Mouse (Mus musculus) intestine, embryonic 15.5 days (tissue): ENCODE results near the gene Tmem213. TPM values are rescaled to one million over a fixed set of nuclear protein-coding genes. Genes with fewer than 3 reads are reported as not detected.

Experiments
- ATAC-seq: fragments of 200-750 bp; cut with Nextera tagmentation; 2 replicates; pipeline ENCODE4 v1.8.0; 2017; ENCODE audit warnings: moderate TSS enrichment, moderate library complexity
- H3K27ac ChIP-seq: fragments of 300-500 bp; sonication (generic); 2 replicates; pipeline ENCODE4 v1.5.1; 2015; ENCODE audit warnings: mild to moderate bottlenecking, inconsistent platforms
- H3K27me3 ChIP-seq: fragments of 300-500 bp; sonication (generic); replicated peaks from 2 replicates; pipeline ENCODE4 v1.6.1; 2015; ENCODE audit warnings: inconsistent platforms
- H3K36me3 ChIP-seq: fragments of 300-500 bp; sonication (generic); 2 replicates; pipeline ENCODE4 v1.6.1; 2015; ENCODE audit warnings: inconsistent platforms
- H3K4me1 ChIP-seq: fragments of 300-500 bp; sonication (generic); replicated peaks from 2 replicates; pipeline ENCODE4 v1.6.1; 2015; ENCODE audit warnings: inconsistent platforms
- H3K4me2 ChIP-seq: fragments of 300-500 bp; sonication (generic); replicated peaks from 2 replicates; pipeline ENCODE4 v1.6.1; 2015; ENCODE audit warnings: mild to moderate bottlenecking, inconsistent platforms
- H3K4me3 ChIP-seq: fragments of 300-500 bp; sonication (generic); replicated peaks from 2 replicates; pipeline ENCODE4 v1.5.1; 2015; ENCODE audit warnings: inconsistent platforms
- H3K9ac ChIP-seq: fragments of 300-500 bp; sonication (generic); 2 replicates; pipeline ENCODE4 v1.6.1; 2015; ENCODE audit warnings: inconsistent platforms
- H3K9me3 ChIP-seq: fragments of 300-500 bp; sonication (generic); 2 replicates; pipeline ENCODE4 v1.6.1; 2016; ENCODE audit warnings: inconsistent platforms
- WGBS: fragments of 180-500 bp; shearing (Covaris S2); methylation state at CpG from one replicate; pipeline ENCODE4 v1.1.7; 2015; 5-methylcytosine and 5-hydroxymethylcytosine counted together
- polyA plus RNA-seq: library from polyadenylated mRNA; unstranded; fragments of >200 nt; fragmentation: Nextera tagmentation; extraction: Ambion mirVana; gene quantifications from 2 replicates; pipeline ENCODE4 v1.2.1, GENCODE M21; 2015

Gene Tmem213
- polyA plus RNA-seq, 1 experiment from 2014 or later: not detected

DNA sequence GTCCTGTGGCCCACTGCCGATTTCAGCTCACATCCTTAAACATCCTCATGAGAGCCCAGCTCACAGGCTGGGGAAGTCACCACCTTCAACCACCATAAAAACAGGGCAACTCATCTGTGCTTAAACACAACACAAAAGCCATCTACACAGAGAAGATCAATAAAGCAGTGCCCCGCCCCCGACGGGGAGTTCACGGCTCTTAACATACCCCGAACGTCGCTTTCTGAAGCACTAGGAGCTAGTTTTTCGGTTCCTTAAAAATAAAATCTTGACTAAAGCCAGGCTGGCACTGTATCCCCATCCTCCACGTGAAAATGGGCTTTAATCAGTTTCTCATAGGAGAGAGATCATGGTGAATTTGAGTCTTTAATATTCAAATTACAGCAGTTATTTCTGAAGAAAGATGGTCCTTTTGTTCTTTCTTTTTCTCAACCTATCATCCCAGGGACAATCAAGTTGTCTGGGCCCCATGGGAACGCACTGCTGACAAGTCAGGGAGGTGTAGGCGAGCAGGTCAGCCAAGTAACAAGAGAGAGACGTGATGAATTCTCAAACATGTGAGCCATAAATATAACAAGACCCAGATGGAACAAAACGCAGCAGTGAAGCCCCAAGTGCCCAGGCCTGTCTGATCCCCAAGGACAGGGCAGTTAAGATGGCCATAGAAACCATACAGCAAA lies 53.9 kb downstream of the Tmem213 start:
- Histone ChIP-seq H3K4me1 (peaks cover 3% of the 10 kb centered on the region; the same call in 1 of the 2 replicates), H3K4me3 (no peak overlapping the region), H3K4me2 (no peak overlapping the region), H3K36me3 (no peaks in the 10 kb centered on the region), H3K9me3 (no peaks in the 10 kb centered on the region), H3K27me3 (no peaks in the 10 kb centered on the region), H3K9ac (no peak overlapping the region), H3K27ac (no peak overlapping the region)
- no peak for ATAC-seq
- 62% methylated on average over 14 of the region's 14 CpGs for WGBS

DNA sequence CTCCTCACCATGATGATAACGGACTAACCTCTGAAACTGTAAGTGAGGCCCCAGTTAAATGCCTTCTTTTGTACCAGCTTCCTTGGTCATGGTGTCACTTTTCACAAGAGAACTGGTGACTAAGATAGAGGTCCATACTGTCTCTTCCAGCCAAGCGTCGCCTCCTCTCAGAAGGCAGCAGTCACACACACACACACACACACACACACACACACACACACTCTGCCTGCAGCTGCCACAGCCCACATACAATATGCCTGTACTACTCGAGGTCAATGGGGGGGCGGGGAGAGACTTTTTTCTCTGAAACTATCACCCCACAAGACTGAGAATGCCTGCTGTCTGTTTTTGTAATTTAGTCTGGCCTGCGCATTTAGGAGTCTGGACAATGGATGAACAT lies 55.6 kb downstream of the Tmem213 start:
- Histone ChIP-seq H3K27me3 (no peaks in the 10 kb centered on the region), H3K4me2 (no peak overlapping the region), H3K9ac (no peak overlapping the region), H3K9me3 (no peaks in the 10 kb centered on the region), H3K4me3 (no peak overlapping the region), H3K27ac (no peak overlapping the region), H3K4me1 (peaks cover 3% of the 10 kb centered on the region; the same call in 1 of the 2 replicates), H3K36me3 (0 out of 2 replicates have a peak, but pooled peaks cover 5% of the 10 kb centered on the region)
- ATAC-seq: no peak
- WGBS: 87% methylated on average over 6 of the region's 6 CpGs

DNA sequence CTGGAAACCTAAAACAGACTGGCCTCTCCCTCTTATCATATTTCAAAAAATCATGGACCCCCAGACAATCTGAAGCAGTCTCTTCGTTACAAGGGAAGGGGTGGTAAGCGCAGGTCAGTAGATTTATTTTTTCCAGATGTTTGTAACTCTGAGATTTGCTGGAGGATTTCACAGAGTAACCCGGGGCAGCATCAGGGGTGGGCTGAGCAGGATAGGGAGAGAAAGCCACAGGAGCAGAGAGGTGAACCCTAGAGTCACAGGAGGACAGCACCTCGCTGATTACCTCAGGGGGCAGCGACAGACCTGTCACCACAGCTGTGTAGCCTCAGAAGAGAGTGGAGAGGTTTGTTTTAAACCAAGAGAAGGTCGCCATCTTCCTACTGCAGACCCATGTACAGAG lies 56.3 kb downstream of the Tmem213 start:
- no peak overlapping the region for H3K27ac ChIP-seq
- H3K9me3 ChIP-seq: no peaks in the 10 kb centered on the region
- peaks cover 2% of the 10 kb centered on the region; the same call in 1 of the 2 replicates for H3K4me1 ChIP-seq
- 61% methylated on average over 6 of the region's 6 CpGs for WGBS
- 0 out of 2 replicates have a peak, but pooled peaks cover 5% of the 10 kb centered on the region for H3K36me3 ChIP-seq
- ATAC-seq: no peak
- no peak overlapping the region for H3K9ac ChIP-seq
- no peak overlapping the region for H3K4me2 ChIP-seq
- no peaks in the 10 kb centered on the region for H3K27me3 ChIP-seq
- H3K4me3 ChIP-seq: no peak overlapping the region

Other genes starting within 250 kb of the Tmem213 start
- gene Trim24, start 238.4 kb upstream of the Tmem213 start, polyA plus RNA-seq: 9.0 and 9.3 TPM in 2 replicates
- gene Svopl, start 62.3 kb upstream of the Tmem213 start, polyA plus RNA-seq: 0.30 and 0.83 TPM in 2 replicates
- gene Atp6v0a4, start 15.3 kb downstream of the Tmem213 start, polyA plus RNA-seq: 3.9 and 4.0 TPM in 2 replicates
- gene D630045J12Rik, start 144.8 kb downstream of the Tmem213 start, polyA plus RNA-seq: 2.8 and 3.3 TPM in 2 replicates
- gene Zc3hav1l, start 190.0 kb downstream of the Tmem213 start, polyA plus RNA-seq: 8.3 and 9.0 TPM in 2 replicates
- gene Zc3hav1, start 245.3 kb downstream of the Tmem213 start, polyA plus RNA-seq: 13.9 and 15.2 TPM in 2 replicates